Mouse (Mus musculus) lung, adult 2 months (tissue): ENCODE measurements around the gene Rap2a.

Experiments used
- CTCF ChIP-seq: fragments of 200-500 bp; IDR thresholded peaks from 2 replicates; pipeline ENCODE4 v1.5.1; 2011; ENCODE audit warnings: mild to moderate bottlenecking, low read length, control low read depth; ENCODE audit not compliant: insufficient read depth
- POLR2A ChIP-seq: fragments of 200-500 bp; IDR thresholded peaks from 2 replicates; pipeline ENCODE4 v1.6.1; 2011; ENCODE audit warnings: low read depth, mild to moderate bottlenecking, control low read depth, low read length, borderline replicate concordance; ENCODE audit errors: extremely low read depth

DNA sequence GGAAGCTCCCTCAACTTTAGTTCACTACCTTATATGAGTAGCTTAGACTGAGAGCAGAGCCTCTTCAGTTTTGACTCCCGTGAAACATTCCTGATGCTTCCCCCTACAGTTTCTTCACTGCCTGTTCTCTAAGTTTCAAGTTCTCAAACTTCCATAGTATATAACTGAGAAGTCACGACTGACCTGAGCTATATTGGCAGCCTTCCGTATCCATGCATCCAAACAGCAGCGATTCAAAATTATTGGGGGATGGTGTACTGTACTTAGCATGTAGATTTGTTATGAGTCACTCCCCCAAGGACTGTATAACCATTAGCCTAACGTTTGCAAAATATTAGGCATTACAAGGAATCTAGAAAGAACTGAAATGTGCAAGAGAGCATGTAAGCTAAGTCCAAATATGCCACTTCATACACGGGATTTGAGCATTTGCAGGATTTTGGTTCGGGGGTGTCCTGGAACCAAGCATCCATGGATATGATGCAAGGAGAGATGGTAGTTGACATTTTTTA, 2.0 kb upstream of the Rap2a start:
- no peak for TF ChIP-seq POLR2A
- TF ChIP-seq CTCF = no peak
